Mouse (Mus musculus): ENCODE results near the gene Lsm12. TPM values are rescaled to one million over a fixed set of nuclear protein-coding genes. Genes with fewer than 3 reads are reported as not detected.

Gene Lsm12
- 92.9 and 98.4 TPM in 2 replicates for polyA plus RNA-seq (2014; fragmentation: Nextera tagmentation; extraction: Ambion mirVana)

GRCm38 (mm10) chr11:102184646-102185495 lies at the start of gene Lsm12:
Lsm12 (minus strand) TSS chr11:102185296.
- peak within 1 kb of the TSS; percentile 78 for H3K4me2 ChIP-seq (ENCODE audit: low read depth, low read length)
- peaks cover 13% of the 10 kb centered on the region for H3K4me1 ChIP-seq (ENCODE audit: control insufficient read depth, insufficient read depth, low read length)
- H3K27ac ChIP-seq (replicated peaks; ENCODE audit: low read depth, low read length) = peak within 1 kb of the TSS; percentile 95
- H3K4me3 ChIP-seq (ENCODE audit: low read depth, low read length) = peak within 1 kb of the TSS; percentile 93
- peaks cover 30% of the 10 kb centered on the region for H3K36me3 ChIP-seq (ENCODE audit: control insufficient read depth, insufficient read depth, low read length)
- under 1% methylated on average over 56 of the region's 70 CpGs for WGBS
- DNase-seq (ENCODE audit: low spot score) (peak; percentile 95), ATAC-seq (ENCODE audit: low read depth) (peak; percentile 87)
- no peaks in the 10 kb centered on the region for H3K27me3 ChIP-seq (replicated peaks; ENCODE audit: control insufficient read depth, insufficient read depth, low read length)
- no peaks in the 10 kb centered on the region for H3K9me3 ChIP-seq (ENCODE audit: control insufficient read depth, low read length)
- H3K9ac ChIP-seq (ENCODE audit: low read depth, low read length) = peak within 1 kb of the TSS; percentile 95

DNA sequence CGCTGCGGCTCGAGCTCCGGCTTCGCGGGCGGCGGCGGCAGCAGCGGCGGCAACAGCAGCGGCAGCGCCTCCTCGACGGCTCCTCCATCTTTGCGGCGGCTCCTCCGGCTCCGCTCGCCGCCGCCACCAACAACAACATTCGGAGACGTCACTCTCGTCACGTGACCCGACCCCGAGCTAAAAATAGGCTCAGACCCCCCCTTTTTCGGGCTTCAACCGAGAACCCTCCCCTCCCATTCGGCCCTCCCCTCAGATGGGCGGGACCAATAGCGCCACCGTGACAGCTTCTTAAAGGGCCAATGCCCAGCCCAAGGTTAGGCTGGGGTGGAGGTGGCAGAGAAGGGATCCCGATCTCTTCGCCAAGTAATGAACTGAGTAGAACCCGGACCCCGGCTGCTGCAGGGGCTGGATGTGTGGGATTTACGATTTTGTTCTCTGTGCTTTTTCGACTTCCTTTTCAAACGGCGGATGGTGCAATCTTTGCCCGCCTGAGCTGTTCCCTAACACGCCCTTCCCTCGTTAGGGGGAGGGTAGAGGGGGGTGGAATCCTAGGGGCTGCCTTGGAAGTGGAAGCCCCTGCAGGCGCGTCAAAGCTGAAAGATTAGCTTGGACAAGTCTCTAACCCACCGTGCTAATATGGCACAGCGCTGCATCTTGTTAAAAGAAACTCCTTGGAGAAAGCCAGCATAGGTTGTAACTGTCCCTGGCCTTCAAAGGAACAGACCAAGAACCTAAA lies 45.1 kb upstream of the Lsm12 start, which contains the start of gene Hdac5:
Hdac5 (minus strand) TSS at position 161 of the 736 bp plus-strand sequence.
- Histone ChIP-seq H3K4me3 (ENCODE audit: low read depth, low read length) (peak within 1 kb of the TSS; percentile 92), H3K4me1 (ENCODE audit: control insufficient read depth, insufficient read depth, low read length) (peaks cover 32% of the 10 kb centered on the region), H3K9ac (ENCODE audit: low read depth, low read length) (peak within 1 kb of the TSS; percentile 90), H3K9me3 (ENCODE audit: control insufficient read depth, low read length) (no peaks in the 10 kb centered on the region), H3K27ac (replicated peaks; ENCODE audit: low read depth, low read length) (peak within 1 kb of the TSS; percentile 88), H3K27me3 (replicated peaks; ENCODE audit: control insufficient read depth, insufficient read depth, low read length) (no peaks in the 10 kb centered on the region), H3K4me2 (ENCODE audit: low read depth, low read length) (peak within 1 kb of the TSS; percentile 84), H3K36me3 (ENCODE audit: control insufficient read depth, insufficient read depth, low read length) (no peaks in the 10 kb centered on the region)
- WGBS = under 1% methylated on average over 27 of the region's 49 CpGs
- ATAC-seq (ENCODE audit: low read depth) = peak; percentile 91
- DNase-seq (ENCODE audit: low spot score) = peak; percentile 99

DNA sequence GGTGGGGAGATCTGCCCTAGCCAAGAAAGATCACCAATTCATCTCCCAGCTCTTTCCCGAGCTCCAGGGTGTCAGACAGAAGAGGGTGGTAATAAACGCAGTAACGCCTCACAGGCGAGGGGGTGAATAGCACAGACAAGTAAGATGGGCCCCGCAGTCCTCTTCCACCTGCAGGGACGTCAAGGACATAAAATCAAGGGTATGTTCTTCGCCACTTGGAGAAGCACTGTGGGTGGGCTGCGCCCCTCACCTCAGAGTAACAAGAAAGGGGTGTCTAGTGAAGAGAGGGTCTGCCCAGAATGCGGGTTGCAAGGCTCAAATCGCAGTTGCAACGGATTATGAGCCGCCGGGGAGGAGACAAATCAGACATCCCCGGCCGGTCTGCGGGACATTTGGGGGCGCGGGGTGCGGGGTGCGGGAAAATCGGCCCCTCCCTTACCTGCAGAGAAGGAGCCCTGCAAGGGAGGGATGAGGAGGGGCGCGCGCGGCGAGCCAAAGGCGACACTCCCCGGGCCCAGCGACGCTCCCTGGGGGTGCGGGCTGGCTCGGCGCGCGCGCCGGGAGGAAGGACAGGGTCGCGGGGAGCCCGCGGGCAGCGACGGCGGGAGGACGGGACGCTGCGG lies 44.3 kb upstream of the Lsm12 start:
- peak; percentile 36 for DNase-seq (ENCODE audit: low spot score)
- Histone ChIP-seq H3K27ac (replicated peaks; ENCODE audit: low read depth, low read length) (peak overlapping the region; percentile 88), H3K9ac (ENCODE audit: low read depth, low read length) (peak overlapping the region; percentile 90), H3K4me2 (ENCODE audit: low read depth, low read length) (peak overlapping the region; percentile 84), H3K9me3 (ENCODE audit: control insufficient read depth, low read length) (no peaks in the 10 kb centered on the region), H3K4me1 (ENCODE audit: control insufficient read depth, insufficient read depth, low read length) (peaks cover 39% of the 10 kb centered on the region), H3K27me3 (replicated peaks; ENCODE audit: control insufficient read depth, insufficient read depth, low read length) (no peaks in the 10 kb centered on the region), H3K36me3 (ENCODE audit: control insufficient read depth, insufficient read depth, low read length) (no peaks in the 10 kb centered on the region), H3K4me3 (ENCODE audit: low read depth, low read length) (peak overlapping the region; percentile 92)
- peak; percentile 17; the same call in 1 of the 2 replicates for ATAC-seq (ENCODE audit: low read depth)
- WGBS = under 1% methylated on average over 20 of the region's 47 CpGs

DNA sequence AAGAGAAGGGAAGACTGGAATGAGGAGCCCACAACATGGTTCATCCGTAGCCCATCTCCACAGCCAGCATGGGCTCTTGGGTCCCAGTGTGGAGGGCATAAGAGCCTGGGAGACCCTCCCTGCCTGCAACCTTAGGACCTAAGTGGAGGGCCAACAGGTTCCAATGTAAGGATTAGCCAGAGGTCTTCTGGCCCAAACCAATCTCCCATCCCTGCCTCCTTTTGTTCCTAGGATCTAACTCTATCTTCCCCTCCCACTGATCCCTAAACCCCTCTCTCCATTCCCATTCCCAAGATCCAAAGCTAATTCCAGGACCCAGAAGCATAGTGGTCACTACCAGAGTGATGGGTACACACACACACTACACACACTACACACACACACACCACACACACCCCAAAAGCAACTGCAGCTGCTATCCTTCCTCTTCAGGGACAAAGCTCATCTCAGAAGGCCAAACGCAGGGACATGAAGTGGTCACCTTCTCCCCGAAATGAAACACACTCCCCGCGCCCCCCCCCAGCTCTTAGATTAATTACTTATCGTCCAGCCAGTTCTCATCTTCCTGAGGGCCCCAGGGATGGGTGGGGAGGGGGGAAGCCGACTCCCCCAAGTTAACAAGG lies 43.7 kb upstream of the Lsm12 start:
- Histone ChIP-seq H3K4me2 (ENCODE audit: low read depth, low read length) (peak overlapping the region; percentile 84), H3K9me3 (ENCODE audit: control insufficient read depth, low read length) (no peaks in the 10 kb centered on the region), H3K4me1 (ENCODE audit: control insufficient read depth, insufficient read depth, low read length) (peaks cover 42% of the 10 kb centered on the region), H3K27me3 (replicated peaks; ENCODE audit: control insufficient read depth, insufficient read depth, low read length) (no peaks in the 10 kb centered on the region), H3K36me3 (ENCODE audit: control insufficient read depth, insufficient read depth, low read length) (peaks cover 4% of the 10 kb centered on the region; the same call in 1 of the 2 replicates), H3K9ac (ENCODE audit: low read depth, low read length) (peak overlapping the region; percentile 90), H3K4me3 (ENCODE audit: low read depth, low read length) (peak overlapping the region; percentile 92), H3K27ac (replicated peaks; ENCODE audit: low read depth, low read length) (peak overlapping the region; percentile 13; the same call in 1 of the 2 replicates)
- 10% methylated on average over 7 of the region's 7 CpGs for WGBS
- DNase-seq (ENCODE audit: low spot score) = no peak
- no peak for ATAC-seq (ENCODE audit: low read depth)

DNA sequence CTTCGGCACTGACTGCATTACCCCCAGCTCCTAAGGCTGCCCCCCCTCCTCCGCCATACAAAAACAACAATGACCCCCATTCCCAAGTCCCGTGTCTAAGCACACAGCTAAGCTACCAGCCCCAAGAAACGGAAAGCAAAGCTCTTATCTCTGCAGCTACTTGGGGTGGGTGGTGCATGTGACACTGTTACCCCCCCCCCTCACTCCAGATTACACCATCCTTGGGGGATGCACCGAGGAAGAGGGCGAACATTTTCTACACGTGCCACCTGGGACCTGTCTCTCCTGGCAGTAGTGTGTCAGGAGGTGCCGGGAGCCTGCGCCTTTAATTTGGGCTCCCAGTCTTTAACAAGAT lies 43.1 kb upstream of the Lsm12 start:
- H3K27me3 ChIP-seq (replicated peaks; ENCODE audit: control insufficient read depth, insufficient read depth, low read length) = no peaks in the 10 kb centered on the region
- H3K4me3 ChIP-seq (ENCODE audit: low read depth, low read length) = peak overlapping the region; percentile 92
- H3K36me3 ChIP-seq (ENCODE audit: control insufficient read depth, insufficient read depth, low read length) = peaks cover 4% of the 10 kb centered on the region; the same call in 1 of the 2 replicates
- H3K9ac ChIP-seq (ENCODE audit: low read depth, low read length) = peak overlapping the region; percentile 90
- H3K4me1 ChIP-seq (ENCODE audit: control insufficient read depth, insufficient read depth, low read length) = peaks cover 42% of the 10 kb centered on the region
- ATAC-seq (ENCODE audit: low read depth) (no peak), DNase-seq (ENCODE audit: low spot score) (no peak)
- no peaks in the 10 kb centered on the region for H3K9me3 ChIP-seq (ENCODE audit: control insufficient read depth, low read length)
- H3K27ac ChIP-seq (replicated peaks; ENCODE audit: low read depth, low read length) = no peak overlapping the region
- H3K4me2 ChIP-seq (ENCODE audit: low read depth, low read length) = peak overlapping the region; percentile 84
- WGBS = 23% methylated on average over 9 of the region's 9 CpGs

DNA sequence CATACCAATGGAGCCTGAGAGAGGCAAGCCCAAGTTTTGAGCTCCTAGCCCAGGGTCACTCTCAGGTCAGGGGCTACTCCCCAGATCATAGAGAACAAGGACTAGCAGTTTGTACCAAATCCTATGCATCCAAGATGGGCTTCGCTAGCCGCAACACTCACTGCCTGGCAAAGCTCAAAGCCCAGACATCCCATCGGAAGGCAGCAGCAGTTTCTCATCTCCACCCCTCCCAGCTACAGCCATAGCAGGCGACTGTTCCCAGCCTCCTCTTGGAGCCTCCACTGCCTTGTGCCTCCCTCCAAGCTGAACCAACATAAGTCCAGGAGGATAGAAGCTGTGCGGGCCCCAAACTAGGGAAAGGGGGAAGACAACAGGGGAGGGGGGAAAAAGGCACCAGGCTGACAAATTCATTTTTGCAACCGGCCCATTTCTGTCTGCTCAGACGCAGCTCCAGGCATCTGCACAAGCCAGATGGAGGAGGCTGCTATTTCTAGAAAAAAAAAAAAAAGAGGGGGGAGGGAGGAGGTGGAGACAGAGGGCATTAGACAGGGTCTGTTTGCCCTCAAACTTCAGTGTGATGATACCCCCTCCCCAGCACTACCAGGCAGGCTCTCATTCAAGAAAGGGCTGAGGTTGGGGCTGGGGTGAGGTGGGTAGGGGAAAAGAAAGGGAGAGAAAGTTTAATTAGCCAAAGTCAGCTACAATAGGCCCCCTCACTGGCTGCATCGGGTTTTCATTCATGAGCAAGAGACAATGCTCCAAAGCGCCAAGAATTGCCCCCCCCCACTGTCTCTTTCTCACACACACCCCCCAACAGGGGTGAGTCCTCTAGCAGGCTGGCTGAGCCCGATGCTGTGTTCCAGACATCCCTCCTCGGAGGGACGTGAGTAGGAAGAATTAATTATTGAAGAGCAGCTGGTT lies 42.4 kb upstream of the Lsm12 start:
- Histone ChIP-seq H3K36me3 (ENCODE audit: control insufficient read depth, insufficient read depth, low read length) (peaks cover 4% of the 10 kb centered on the region; the same call in 1 of the 2 replicates), H3K27ac (replicated peaks; ENCODE audit: low read depth, low read length) (no peak overlapping the region; the same call in 1 of the 2 replicates), H3K4me3 (ENCODE audit: low read depth, low read length) (peak overlapping the region; percentile 92), H3K9ac (ENCODE audit: low read depth, low read length) (peak overlapping the region; percentile 90), H3K4me2 (ENCODE audit: low read depth, low read length) (peak overlapping the region; percentile 84), H3K4me1 (ENCODE audit: control insufficient read depth, insufficient read depth, low read length) (peaks cover 42% of the 10 kb centered on the region), H3K27me3 (replicated peaks; ENCODE audit: control insufficient read depth, insufficient read depth, low read length) (no peaks in the 10 kb centered on the region), H3K9me3 (ENCODE audit: control insufficient read depth, low read length) (no peaks in the 10 kb centered on the region)
- ATAC-seq (ENCODE audit: low read depth) (no peak), DNase-seq (ENCODE audit: low spot score) (peak; percentile 59)
- WGBS = 22% methylated on average over 12 of the region's 12 CpGs

DNA sequence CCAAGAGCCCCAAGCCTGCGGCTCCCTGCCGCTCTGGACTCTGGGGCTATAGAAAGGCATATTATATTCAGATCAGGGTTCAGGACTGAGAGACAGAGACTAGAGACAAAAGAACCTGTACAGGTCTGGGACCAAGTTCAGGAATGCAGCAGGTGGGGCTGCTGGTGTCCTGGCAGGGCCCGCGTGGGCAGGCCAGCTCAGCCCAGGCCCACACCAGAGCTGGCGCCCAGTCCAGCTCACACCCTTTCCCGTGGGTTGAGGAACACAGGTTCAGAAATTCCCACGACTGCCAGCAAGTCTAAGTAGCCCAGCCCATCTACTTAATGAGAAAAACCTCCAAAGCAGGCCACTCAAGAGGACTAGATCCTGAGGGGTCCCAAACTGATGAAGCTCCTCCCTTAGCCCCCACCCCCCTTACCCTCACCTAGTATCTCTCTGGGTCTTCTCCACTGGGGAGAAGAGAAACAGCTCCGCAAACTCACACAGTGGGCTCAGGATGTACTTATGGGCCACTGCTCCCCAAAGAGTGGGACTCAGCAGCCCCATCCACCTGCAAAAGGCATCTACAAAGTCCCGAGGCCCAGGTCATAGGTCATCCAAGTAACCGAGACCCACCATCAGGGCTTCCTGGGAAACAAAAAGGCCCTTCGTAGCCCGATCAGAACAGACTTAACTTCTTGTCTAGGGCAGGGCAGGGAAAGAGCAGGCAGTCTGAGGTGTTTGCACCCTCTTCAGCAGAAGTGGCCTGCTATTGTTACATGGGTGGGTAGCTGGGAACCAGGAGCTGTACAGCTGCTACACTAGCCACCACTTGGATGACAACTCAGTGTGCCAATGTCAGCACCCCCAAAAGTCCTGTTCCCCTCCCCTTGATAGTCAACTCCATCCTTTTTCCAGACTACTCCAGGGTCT lies 41.2 kb upstream of the Lsm12 start:
- Histone ChIP-seq H3K27me3 (replicated peaks; ENCODE audit: control insufficient read depth, insufficient read depth, low read length) (no peaks in the 10 kb centered on the region), H3K36me3 (ENCODE audit: control insufficient read depth, insufficient read depth, low read length) (peaks cover 9% of the 10 kb centered on the region; the same call in 1 of the 2 replicates), H3K4me2 (ENCODE audit: low read depth, low read length) (no peak overlapping the region), H3K27ac (replicated peaks; ENCODE audit: low read depth, low read length) (no peak overlapping the region), H3K9me3 (ENCODE audit: control insufficient read depth, low read length) (no peaks in the 10 kb centered on the region), H3K4me3 (ENCODE audit: low read depth, low read length) (no peak overlapping the region), H3K9ac (ENCODE audit: low read depth, low read length) (no peak overlapping the region), H3K4me1 (ENCODE audit: control insufficient read depth, insufficient read depth, low read length) (peaks cover 42% of the 10 kb centered on the region)
- WGBS = 72% methylated on average over 12 of the region's 12 CpGs
- ATAC-seq (ENCODE audit: low read depth) = no peak
- DNase-seq (ENCODE audit: low spot score) = no peak

Measured in embryonic facial prominence, embryonic 14.5 days (tissue).